Mouse (Mus musculus): Measurements from ENCODE around the gene Rnf24. TPM values are rescaled to one million over a fixed set of nuclear protein-coding genes. Genes with fewer than 3 reads are reported as not detected.

Rnf24 gene
- polyA plus RNA-seq, 1 experiment from 2014 or later: 1.7 TPM

- Histone ChIP-seq H3K9me3 (replicated peaks; ENCODE audit: control insufficient read depth, low read length) (no peaks in the 10 kb centered on the region), H3K27me3 (ENCODE audit: control insufficient read depth, insufficient read depth, low read length) (no peaks in the 10 kb centered on the region), H3K4me3 (ENCODE audit: low read length) (peak overlapping the region; percentile 89), H3K9ac (ENCODE audit: low read length) (no peak overlapping the region), H3K4me1 (ENCODE audit: control insufficient read depth, insufficient read depth, low read length) (peaks cover 34% of the 10 kb centered on the region), H3K36me3 (ENCODE audit: control insufficient read depth, insufficient read depth) (0 out of 2 replicates have a peak, but pooled peaks cover 2% of the 10 kb centered on the region), H3K4me2 (ENCODE audit: low read depth, low read length) (peak overlapping the region; percentile 95), H3K27ac (ENCODE audit: low read length) (no peak overlapping the region)
- 69% methylated on average over 6 of the region's 6 CpGs for WGBS
- ATAC-seq (replicated peaks; ENCODE audit: extremely low read depth, insufficient read depth, low FRiP score): no peak
Observed at GRCm38 (mm10) chr2:131264027-131264426, 88.7 kb downstream of the Rnf24 start.

GRCm38 (mm10) chr2:131262680-131263670 lies 89.7 kb downstream of the Rnf24 start:
- H3K9me3 ChIP-seq (replicated peaks; ENCODE audit: control insufficient read depth, low read length): no peaks in the 10 kb centered on the region
- H3K9ac ChIP-seq (ENCODE audit: low read length): peak overlapping the region; percentile 96
- H3K4me1 ChIP-seq (ENCODE audit: control insufficient read depth, insufficient read depth, low read length): peaks cover 34% of the 10 kb centered on the region
- H3K27me3 ChIP-seq (ENCODE audit: control insufficient read depth, insufficient read depth, low read length): no peaks in the 10 kb centered on the region
- peak overlapping the region; percentile 89 for H3K4me3 ChIP-seq (ENCODE audit: low read length)
- peak overlapping the region; percentile 99 for H3K27ac ChIP-seq (ENCODE audit: low read length)
- H3K4me2 ChIP-seq (ENCODE audit: low read depth, low read length): peak overlapping the region; percentile 95
- peak; percentile 79 for ATAC-seq (replicated peaks; ENCODE audit: extremely low read depth, insufficient read depth, low FRiP score)
- 0 out of 2 replicates have a peak, but pooled peaks cover 2% of the 10 kb centered on the region for H3K36me3 ChIP-seq (ENCODE audit: control insufficient read depth, insufficient read depth)
- WGBS: under 1% methylated on average over 56 of the region's 59 CpGs

- ATAC-seq (replicated peaks; ENCODE audit: extremely low read depth, insufficient read depth, low FRiP score): peak; percentile 98
- H3K4me2 ChIP-seq (ENCODE audit: low read depth, low read length): peak within 1 kb of the TSS; percentile 95
- H3K4me1 ChIP-seq (ENCODE audit: control insufficient read depth, insufficient read depth, low read length): peaks cover 34% of the 10 kb centered on the region
- H3K36me3 ChIP-seq (ENCODE audit: control insufficient read depth, insufficient read depth): 0 out of 2 replicates have a peak, but pooled peaks cover 2% of the 10 kb centered on the region
- H3K9ac ChIP-seq (ENCODE audit: low read length): peak within 1 kb of the TSS; percentile 96
- under 1% methylated on average over 49 of the region's 49 CpGs for WGBS
- H3K27me3 ChIP-seq (ENCODE audit: control insufficient read depth, insufficient read depth, low read length): no peaks in the 10 kb centered on the region
- H3K9me3 ChIP-seq (replicated peaks; ENCODE audit: control insufficient read depth, low read length): no peaks in the 10 kb centered on the region
- H3K27ac ChIP-seq (ENCODE audit: low read length): peak within 1 kb of the TSS; percentile 99
- H3K4me3 ChIP-seq (ENCODE audit: low read length): peak within 1 kb of the TSS; percentile 89
Observed at GRCm38 (mm10) chr2:131262213-131262672, 90.4 kb downstream of the Rnf24 start, which contains the start of gene Pank2. Pank2 (plus strand) TSS chr2:131262495.

GRCm38 (mm10) chr2:131261481-131262212 lies 91.0 kb downstream of the Rnf24 start:
- peak overlapping the region; percentile 89 for H3K4me3 ChIP-seq (ENCODE audit: low read length)
- peak overlapping the region; percentile 84 for H3K9ac ChIP-seq (ENCODE audit: low read length)
- peaks cover 38% of the 10 kb centered on the region for H3K4me1 ChIP-seq (ENCODE audit: control insufficient read depth, insufficient read depth, low read length)
- 7% methylated on average over 10 of the region's 10 CpGs for WGBS
- H3K27ac ChIP-seq (ENCODE audit: low read length): peak overlapping the region; percentile 90
- no peaks in the 10 kb centered on the region for H3K27me3 ChIP-seq (ENCODE audit: control insufficient read depth, insufficient read depth, low read length)
- peak; percentile 35 for ATAC-seq (replicated peaks; ENCODE audit: extremely low read depth, insufficient read depth, low FRiP score)
- no peaks in the 10 kb centered on the region for H3K9me3 ChIP-seq (replicated peaks; ENCODE audit: control insufficient read depth, low read length)
- H3K4me2 ChIP-seq (ENCODE audit: low read depth, low read length): peak overlapping the region; percentile 70
- 0 out of 2 replicates have a peak, but pooled peaks cover 2% of the 10 kb centered on the region for H3K36me3 ChIP-seq (ENCODE audit: control insufficient read depth, insufficient read depth)

DNA sequence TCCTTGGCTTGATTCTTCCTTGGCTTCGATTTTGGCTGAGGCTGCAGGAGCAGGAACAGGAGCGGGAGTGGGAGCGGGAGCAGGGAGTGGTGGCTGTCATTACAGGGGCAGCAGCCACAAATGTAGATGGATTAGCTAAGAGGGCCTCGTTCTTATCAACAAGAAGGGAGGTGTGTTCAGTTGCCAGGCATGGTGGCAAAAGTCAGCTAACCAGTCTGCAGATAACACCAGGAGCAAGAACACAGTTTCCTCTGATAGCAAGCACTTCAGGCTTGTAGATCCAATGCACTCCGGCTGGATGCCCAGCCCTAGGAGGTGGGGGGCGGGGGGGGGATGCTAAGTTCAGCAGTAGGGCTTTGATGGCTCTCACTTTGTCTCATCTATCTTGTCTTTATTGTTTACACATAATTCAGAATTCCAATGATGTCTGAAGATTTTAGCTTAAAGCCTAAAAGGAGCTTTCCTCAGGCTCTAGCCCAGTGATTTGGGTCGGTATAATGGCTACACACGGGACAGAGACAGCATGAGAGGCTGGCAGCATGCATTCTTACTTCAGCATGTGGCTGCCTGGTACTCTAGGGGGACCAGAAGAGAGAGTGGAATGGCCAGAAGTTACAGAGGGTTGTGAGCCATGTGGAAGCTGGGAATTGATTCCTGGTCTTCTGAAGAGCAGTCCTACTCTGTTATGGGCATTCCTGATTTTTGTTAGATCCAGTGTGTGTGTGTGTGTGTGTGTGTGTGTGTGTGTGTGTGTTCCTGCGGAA lies 92.0 kb downstream of the Rnf24 start:
- peak overlapping the region; percentile 36; the same call in 1 of the 2 replicates for H3K9ac ChIP-seq (ENCODE audit: low read length)
- WGBS: 23% methylated on average over 9 of the region's 9 CpGs

GRCm38 (mm10) chr2:131258693-131259092 lies 94.0 kb downstream of the Rnf24 start:
- Histone ChIP-seq H3K9ac (ENCODE audit: low read length) (no peak overlapping the region), H3K9me3 (replicated peaks; ENCODE audit: control insufficient read depth, low read length) (no peaks in the 10 kb centered on the region), H3K4me3 (ENCODE audit: low read length) (no peak overlapping the region), H3K4me2 (ENCODE audit: low read depth, low read length) (no peak overlapping the region), H3K27me3 (ENCODE audit: control insufficient read depth, insufficient read depth, low read length) (no peaks in the 10 kb centered on the region), H3K36me3 (ENCODE audit: control insufficient read depth, insufficient read depth) (no peaks in the 10 kb centered on the region), H3K4me1 (ENCODE audit: control insufficient read depth, insufficient read depth, low read length) (peaks cover 25% of the 10 kb centered on the region), H3K27ac (ENCODE audit: low read length) (no peak overlapping the region)
- ATAC-seq (replicated peaks; ENCODE audit: extremely low read depth, insufficient read depth, low FRiP score): no peak
- WGBS: 84% methylated on average over 8 of the region's 8 CpGs

More for the DNA sequence above, 92.0 kb downstream of the Rnf24 start:
- H3K4me3 ChIP-seq (ENCODE audit: low read length): no peak overlapping the region
- 0 out of 2 replicates have a peak, but pooled peaks cover 2% of the 10 kb centered on the region for H3K36me3 ChIP-seq (ENCODE audit: control insufficient read depth, insufficient read depth)
- H3K4me2 ChIP-seq (ENCODE audit: low read depth, low read length): peak overlapping the region; percentile 31; the same call in 1 of the 2 replicates
- ATAC-seq (replicated peaks; ENCODE audit: extremely low read depth, insufficient read depth, low FRiP score): no peak
- peaks cover 38% of the 10 kb centered on the region for H3K4me1 ChIP-seq (ENCODE audit: control insufficient read depth, insufficient read depth, low read length)
- peak overlapping the region; percentile 20 for H3K27ac ChIP-seq (ENCODE audit: low read length)
- H3K9me3 ChIP-seq (replicated peaks; ENCODE audit: control insufficient read depth, low read length): no peaks in the 10 kb centered on the region
- H3K27me3 ChIP-seq (ENCODE audit: control insufficient read depth, insufficient read depth, low read length): no peaks in the 10 kb centered on the region

DNA sequence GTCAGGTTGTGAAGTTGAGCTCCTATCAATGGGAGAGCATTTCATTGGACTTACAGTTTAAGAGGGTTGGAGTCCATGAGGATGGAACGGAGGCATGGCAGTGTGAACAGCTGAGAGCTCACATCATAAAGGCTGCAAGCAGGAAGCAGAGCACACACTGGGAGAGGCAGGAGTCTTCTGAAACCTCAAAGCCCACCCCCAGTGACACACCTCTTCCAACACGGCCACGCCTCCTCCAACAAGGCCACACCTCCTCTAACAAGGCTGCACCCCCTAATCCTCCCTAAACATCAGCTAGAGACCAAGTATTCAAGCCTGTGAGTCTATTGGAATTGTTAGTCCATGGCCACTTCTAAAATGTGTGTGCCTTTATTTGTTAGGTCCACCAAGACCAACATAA lies 97.0 kb downstream of the Rnf24 start:
- Histone ChIP-seq H3K9ac (ENCODE audit: low read length) (no peak overlapping the region), H3K4me2 (ENCODE audit: low read depth, low read length) (no peak overlapping the region), H3K36me3 (ENCODE audit: control insufficient read depth, insufficient read depth) (no peaks in the 10 kb centered on the region), H3K4me3 (ENCODE audit: low read length) (no peak overlapping the region), H3K4me1 (ENCODE audit: control insufficient read depth, insufficient read depth, low read length) (peaks cover 18% of the 10 kb centered on the region), H3K27me3 (ENCODE audit: control insufficient read depth, insufficient read depth, low read length) (no peaks in the 10 kb centered on the region), H3K27ac (ENCODE audit: low read length) (no peak overlapping the region), H3K9me3 (replicated peaks; ENCODE audit: control insufficient read depth, low read length) (no peaks in the 10 kb centered on the region)
- WGBS: 56% methylated on average over 3 of the region's 3 CpGs
- no peak for ATAC-seq (replicated peaks; ENCODE audit: extremely low read depth, insufficient read depth, low FRiP score)

GRCm38 (mm10) chr2:131254329-131254713 lies 98.4 kb downstream of the Rnf24 start:
- Histone ChIP-seq H3K9ac (ENCODE audit: low read length) (peak overlapping the region; percentile 33; the same call in 1 of the 2 replicates), H3K4me1 (ENCODE audit: control insufficient read depth, insufficient read depth, low read length) (peaks cover 10% of the 10 kb centered on the region), H3K4me3 (ENCODE audit: low read length) (no peak overlapping the region), H3K36me3 (ENCODE audit: control insufficient read depth, insufficient read depth) (no peaks in the 10 kb centered on the region), H3K27me3 (ENCODE audit: control insufficient read depth, insufficient read depth, low read length) (no peaks in the 10 kb centered on the region), H3K9me3 (replicated peaks; ENCODE audit: control insufficient read depth, low read length) (no peaks in the 10 kb centered on the region), H3K27ac (ENCODE audit: low read length) (peak overlapping the region; percentile 74), H3K4me2 (ENCODE audit: low read depth, low read length) (peak overlapping the region; percentile 36)
- ATAC-seq (replicated peaks; ENCODE audit: extremely low read depth, insufficient read depth, low FRiP score): no peak; the same call in 1 of the 2 replicates
- 57% methylated on average over 2 of the region's 2 CpGs for WGBS

Data from heart, embryonic 16.5 days (tissue).